Comparison of ENCODE assay signal across 8 mouse cellular contexts in genomic region chr17:47736856-47737255, GRCm38 (mm10). TPM values are rescaled to one million over a fixed set of nuclear protein-coding genes. Genes with fewer than 3 reads are reported as not detected.
DNase-seq lines count a peak whose midpoint lies in the region; ATAC-seq and TF ChIP-seq lines count a peak whose summit lies in the region.

TSS of gene Tfeb (plus strand) at chr17:47737030.

- H3K36me3 ChIP-seq in lung, embryonic 14.5 days (ENCODE audit: insufficient read depth): no peaks in the 10 kb centered on the region

- under 1% methylated on average over 47 of the region's 47 CpGs for WGBS in lung, embryonic 14.5 days

- peak; percentile 60 for DNase-seq in MEL-GATA-1-ER (ENCODE audit: extremely low read depth, low read depth)
- peak; percentile 98 for DNase-seq in cerebellum, adult 8-10 months
- DNase-seq in forelimb bud, embryonic 11.5 days (ENCODE audit: low read depth, low spot score): peak; percentile 87
- peak; percentile 99 for DNase-seq in heart, postnatal 4 days
- peak; percentile 91 to 97 for DNase-seq in layer of hippocampus, adult 8-10 months (ENCODE audit: low spot score in 2 of 2)
- peak; percentile 98 for DNase-seq in lung, embryonic 14.5 days
- DNase-seq in testis, postnatal 14 days (ENCODE audit: low spot score): peak; percentile 93

- H3K9me3 ChIP-seq in lung, embryonic 14.5 days (ENCODE audit: low read depth, low read length): no peaks in the 10 kb centered on the region

- H3K27me3 ChIP-seq in lung, embryonic 14.5 days (ENCODE audit: insufficient read depth, low read length): peaks cover 17% of the 10 kb centered on the region; the same call in 1 of the 2 replicates

- peaks cover 4% of the 10 kb centered on the region; the same call in 1 of the 2 replicates for H3K4me1 ChIP-seq in lung, embryonic 14.5 days (ENCODE audit: insufficient read depth)

- H3K9ac ChIP-seq in lung, embryonic 14.5 days: peak within 1 kb of the TSS; percentile 72

- peak; percentile 82 for TF ChIP-seq CTCF in lung, embryonic 14.5 days (IDR thresholded peaks at IDR 0.05; ENCODE audit: low read depth)

- ATAC-seq in lung, embryonic 14.5 days (ENCODE audit: insufficient read depth): peak; percentile 79
- peak; percentile 69 for ATAC-seq in neutrophil, adult 5-6 weeks (ENCODE audit: extremely low read depth, insufficient number of reproducible peaks, low FRiP score, poor library complexity, severe bottlenecking)

- H3K4me2 ChIP-seq in lung, embryonic 14.5 days: peak within 1 kb of the TSS; percentile 99

- H3K4me3 ChIP-seq in lung, embryonic 14.5 days (ENCODE audit: low read depth, low read length): peak within 1 kb of the TSS; percentile 73

- peak within 1 kb of the TSS; percentile 67; the same call in 1 of the 2 replicates for H3K27ac ChIP-seq in lung, embryonic 14.5 days (ENCODE audit: low read depth)

RNA-seq across cellular contexts. Expression of gene Tfeb, which starts in this region (rescaled TPM):
- total RNA-seq in heart, postnatal 4 days (2021): 10 to 100 TPM; 50.3 to 53.1 TPM
- 10 to 100 TPM; 13.4 to 18.5 (median 17.6) TPM for total RNA-seq in layer of hippocampus, adult 8-10 months (2022)
- 7.6 and 9.3 TPM in 2 replicates for polyA plus RNA-seq in lung, embryonic 14.5 days (2014; fragmentation: Nextera tagmentation; extraction: Ambion mirVana)
- 86.0 and 116 TPM in 2 replicates for total RNA-seq in neutrophil, adult 5-6 weeks (2017)

Comparison
In these comparisons a context has a peak if more than half of its experiments do, and no peak if none do; other contexts are left out.
1. Peak in every context shown above with its lines: DNase-seq, ATAC-seq, H3K4me3 ChIP-seq and H3K27ac ChIP-seq.